Mouse (Mus musculus) stomach, embryonic 16.5 days (tissue): Measurements from ENCODE around the gene Serpina3m. TPM values are rescaled to one million over a fixed set of nuclear protein-coding genes. Genes with fewer than 3 reads are reported as not detected.
"Not testable (repeated sequence)": the region's sequence is repeated elsewhere in the genome, so short reads cannot be mapped to it uniquely, and the experiment has no call there.

Source experiments
- ATAC-seq: fragments of 200-750 bp; cut with Nextera tagmentation; 2 replicates; pipeline ENCODE4 v1.8.0; 2017; ENCODE audit warnings: moderate number of reproducible peaks, moderate TSS enrichment; ENCODE audit not compliant: insufficient read depth, low FRiP score
- H3K27ac ChIP-seq: fragments of 300-500 bp; sonication (generic); 2 replicates; pipeline ENCODE4 v1.5.1; 2014; ENCODE audit warnings: low read length
- H3K27me3 ChIP-seq: fragments of 300-500 bp; sonication (generic); 2 replicates; pipeline ENCODE4 v1.6.1; 2014; ENCODE audit warnings: low read length, control low read depth, mixed read lengths; ENCODE audit not compliant: control insufficient read depth, insufficient read depth
- H3K36me3 ChIP-seq: fragments of 300-500 bp; sonication (generic); 2 replicates; pipeline ENCODE4 v1.6.1; 2014; ENCODE audit warnings: low read length; ENCODE audit not compliant: control insufficient read depth, insufficient read depth
- H3K4me1 ChIP-seq: fragments of 300-500 bp; sonication (generic); 2 replicates; pipeline ENCODE4 v1.6.1; 2014; ENCODE audit warnings: low read length, control low read depth, mixed read lengths; ENCODE audit not compliant: control insufficient read depth, insufficient read depth
- H3K4me2 ChIP-seq: fragments of 300-500 bp; sonication (generic); 2 replicates; pipeline ENCODE4 v1.6.1; 2014; ENCODE audit warnings: low read depth, low read length, mixed read lengths
- H3K4me3 ChIP-seq: fragments of 300-500 bp; sonication (generic); replicated peaks from 2 replicates; pipeline ENCODE4 v1.5.1; 2014; ENCODE audit warnings: mild to moderate bottlenecking, low read length
- H3K9ac ChIP-seq: fragments of 300-500 bp; sonication (generic); 2 replicates; pipeline ENCODE4 v1.6.1; 2014; ENCODE audit warnings: low read length
- H3K9me3 ChIP-seq: fragments of 300-500 bp; sonication (generic); replicated peaks from 2 replicates; pipeline ENCODE4 v1.6.1; 2016; ENCODE audit warnings: low read length, control low read depth; ENCODE audit not compliant: control insufficient read depth
- WGBS: fragments of 180-500 bp; shearing (Covaris S2); extraction: QIAGEN DNeasy Blood & Tissue Kit; methylation state at CpG from one replicate; pipeline ENCODE4 v1.1.7; 2014; 5-methylcytosine and 5-hydroxymethylcytosine counted together
- polyA plus RNA-seq: library from polyadenylated mRNA; unstranded; fragments of >200 nt; fragmentation: Nextera tagmentation; extraction: Ambion mirVana; gene quantifications from 2 replicates; pipeline ENCODE4 v1.2.1, GENCODE M21; 2015

Serpina3m gene
- polyA plus RNA-seq: not detected in 2 replicates

DNA sequence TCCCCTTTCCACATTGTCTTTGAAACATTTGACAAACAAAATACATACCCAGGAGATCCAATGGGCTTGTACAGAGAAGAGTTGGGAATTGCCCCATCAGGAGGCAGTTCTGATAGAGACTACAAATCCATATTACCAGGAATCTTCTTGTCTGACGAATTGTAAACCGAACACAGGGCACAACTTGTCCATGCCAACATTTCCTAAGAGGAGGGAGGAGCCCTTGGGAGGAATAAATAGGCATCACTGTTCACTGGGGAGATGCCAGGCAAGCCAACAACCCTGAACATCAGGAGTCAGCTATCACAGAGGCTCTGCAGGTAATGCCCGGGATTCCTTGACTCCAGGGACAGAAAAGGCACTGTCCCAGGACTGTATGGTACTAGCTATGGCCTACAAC is at the start of gene Serpina3m, which contains the start of gene Serpina3k:
TSS of gene Serpina3m (plus strand) at position 261 of the 400 bp plus-strand sequence.
TSS of gene Serpina3k (plus strand) at position 261 of the 400 bp plus-strand sequence.
- ATAC-seq, H3K36me3 ChIP-seq, H3K4me2 ChIP-seq, H3K9ac ChIP-seq, H3K9me3 ChIP-seq, H3K4me1 ChIP-seq, H3K4me3 ChIP-seq, H3K27me3 ChIP-seq, H3K27ac ChIP-seq: not testable (repeated sequence)
- 76% methylated on average over 3 of the region's 3 CpGs for WGBS

DNA sequence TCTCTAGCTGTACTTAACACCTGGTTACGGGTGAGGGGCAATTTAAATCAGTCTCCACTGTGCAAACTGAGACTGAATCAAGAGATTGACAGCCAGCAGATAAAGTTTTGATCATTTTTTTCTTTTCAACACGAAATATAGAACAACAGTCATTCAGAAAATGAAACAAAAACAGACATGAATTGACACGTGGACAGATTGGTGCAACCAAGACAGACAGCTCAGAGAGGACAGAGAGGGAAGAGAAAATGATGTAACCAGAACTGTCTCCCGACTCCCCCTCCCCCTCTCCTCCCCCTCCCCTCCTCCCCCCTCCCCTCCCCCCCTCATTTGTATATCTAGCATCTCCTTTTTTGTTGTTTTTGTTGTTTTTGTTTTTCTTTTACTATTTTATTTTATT is 48.4 kb upstream of the Serpina3m start:
- WGBS: 36% methylated on average over 4 of the region's 4 CpGs
- no peak for ATAC-seq
- Histone ChIP-seq H3K27ac (no peak overlapping the region), H3K9ac (no peak overlapping the region), H3K36me3 (no peaks in the 10 kb centered on the region), H3K9me3 (no peaks in the 10 kb centered on the region), H3K4me2 (no peak overlapping the region), H3K4me1 (no peaks in the 10 kb centered on the region), H3K4me3 (no peak overlapping the region), H3K27me3 (no peaks in the 10 kb centered on the region)

DNA sequence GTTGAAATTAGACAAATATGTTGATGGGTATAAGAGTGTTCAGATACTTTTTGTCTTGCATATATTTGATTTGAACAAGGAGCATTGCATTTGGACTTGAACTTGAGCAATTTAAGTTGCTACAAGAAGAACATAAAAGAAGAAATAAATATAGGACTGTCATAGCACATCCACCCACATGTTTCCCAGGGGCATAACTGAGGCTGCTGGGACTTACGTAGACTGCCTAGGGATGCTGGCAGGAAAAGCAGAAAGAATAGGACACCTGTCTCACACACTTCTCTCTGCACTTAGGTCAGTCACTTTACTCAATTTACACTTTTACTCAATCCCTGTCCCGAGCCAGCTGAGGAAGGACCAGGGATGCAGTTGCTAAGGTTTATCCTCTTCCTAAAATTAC is 44.3 kb upstream of the Serpina3m start:
- H3K9ac ChIP-seq: no peak overlapping the region
- no peak overlapping the region for H3K4me3 ChIP-seq
- no peak for ATAC-seq

DNA sequence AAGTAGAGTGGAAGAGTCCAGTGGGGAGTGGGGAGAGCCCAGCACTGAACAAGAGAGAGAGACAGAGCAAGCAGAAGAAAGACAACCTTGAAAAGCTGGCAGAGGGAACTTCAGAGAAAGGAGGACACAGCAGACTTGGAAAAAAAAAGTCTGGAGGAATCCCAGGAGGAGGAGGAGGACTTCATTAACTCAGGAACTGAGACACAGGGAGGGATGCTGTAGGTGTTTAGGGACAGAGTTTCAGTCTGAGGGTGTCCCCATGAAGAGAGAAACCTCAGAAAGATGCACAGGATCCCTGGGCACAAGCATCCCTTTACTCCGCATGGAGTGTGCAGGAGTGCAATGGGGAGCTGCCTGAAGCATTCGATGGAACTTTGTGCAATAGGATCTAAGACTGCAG is 40.2 kb upstream of the Serpina3m start:
- no peaks in the 10 kb centered on the region for H3K9me3 ChIP-seq
- no peaks in the 10 kb centered on the region for H3K27me3 ChIP-seq
- 84% methylated on average over 2 of the region's 2 CpGs for WGBS
- no peaks in the 10 kb centered on the region for H3K36me3 ChIP-seq
- no peak overlapping the region for H3K9ac ChIP-seq
- no peaks in the 10 kb centered on the region for H3K4me1 ChIP-seq
- H3K27ac ChIP-seq: no peak overlapping the region
- no peak overlapping the region for H3K4me2 ChIP-seq
- ATAC-seq: no peak
- no peak overlapping the region for H3K4me3 ChIP-seq

More for the DNA sequence above, 44.3 kb upstream of the Serpina3m start:
- WGBS: 81% methylated on average over 2 of the region's 2 CpGs
- no peaks in the 10 kb centered on the region for H3K4me1 ChIP-seq
- H3K36me3 ChIP-seq: no peaks in the 10 kb centered on the region
- H3K9me3 ChIP-seq: no peaks in the 10 kb centered on the region
- H3K4me2 ChIP-seq: no peak overlapping the region
- no peak overlapping the region for H3K27ac ChIP-seq
- H3K27me3 ChIP-seq: no peaks in the 10 kb centered on the region

DNA sequence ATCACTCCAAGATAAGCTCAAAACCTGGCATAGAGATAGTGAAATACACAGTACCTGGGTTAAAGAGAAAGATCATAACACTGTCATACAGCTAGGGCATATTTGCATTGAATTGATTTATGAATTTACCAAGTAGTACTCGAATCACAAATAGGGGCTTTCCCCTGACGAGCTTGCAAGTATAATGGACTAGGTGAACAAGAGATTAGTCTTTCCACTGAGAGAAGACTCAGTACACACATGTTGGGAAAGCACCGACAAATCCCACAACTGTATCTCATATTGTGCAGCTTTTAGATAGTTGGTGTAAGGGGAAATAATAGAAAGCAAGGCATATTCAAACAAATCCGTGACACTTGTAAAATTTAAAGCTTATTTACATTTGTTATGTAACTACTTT is 32.3 kb upstream of the Serpina3m start:
- Histone ChIP-seq H3K27me3 (no peaks in the 10 kb centered on the region), H3K36me3 (no peaks in the 10 kb centered on the region), H3K27ac (no peak overlapping the region), H3K9ac (no peak overlapping the region), H3K4me3 (no peak overlapping the region), H3K4me2 (no peak overlapping the region), H3K4me1 (no peaks in the 10 kb centered on the region), H3K9me3 (no peaks in the 10 kb centered on the region)
- no peak for ATAC-seq
- 60% methylated on average over 4 of the region's 4 CpGs for WGBS

- 81% methylated on average over 1 of the region's 1 CpGs for WGBS
- no peaks in the 10 kb centered on the region for H3K9me3 ChIP-seq
Measured at GRCm38 (mm10) chr12:104314253-104314652, 24.0 kb upstream of the Serpina3m start, which contains the start of gene Serpina3j. Gene Serpina3j, plus strand, starts transcription at chr12:104314553.

DNA sequence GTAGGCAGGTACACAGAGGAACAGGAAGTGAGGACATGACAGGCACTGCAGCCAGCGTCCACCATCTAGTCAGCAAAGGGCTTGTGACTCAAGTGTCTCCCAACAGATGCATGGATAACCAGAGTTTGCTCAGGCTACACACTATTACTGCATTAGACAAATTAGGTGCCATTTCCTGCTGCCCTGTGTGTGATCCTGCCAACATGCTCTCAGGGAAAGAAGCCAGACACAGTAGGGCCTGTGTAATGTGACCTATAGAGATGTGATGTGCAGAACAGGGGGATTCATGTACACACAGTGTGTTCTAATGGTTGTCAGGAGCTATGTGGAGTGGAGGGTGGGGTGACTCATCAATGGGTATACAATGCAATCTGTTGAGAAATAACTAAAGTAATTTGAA is 15.8 kb upstream of the Serpina3m start:
- H3K9ac ChIP-seq: no peak overlapping the region
- no peaks in the 10 kb centered on the region for H3K27me3 ChIP-seq
- no peak overlapping the region for H3K27ac ChIP-seq
- 70% methylated on average over 1 of the region's 1 CpGs for WGBS
- no peaks in the 10 kb centered on the region for H3K4me1 ChIP-seq
- H3K4me2 ChIP-seq: no peak overlapping the region
- ATAC-seq: no peak
- H3K36me3 ChIP-seq: no peaks in the 10 kb centered on the region
- no peak overlapping the region for H3K4me3 ChIP-seq
- no peaks in the 10 kb centered on the region for H3K9me3 ChIP-seq

More at GRCm38 (mm10) chr12:104314253-104314652, 24.0 kb upstream of the Serpina3m start, which contains the start of gene Serpina3j:
- H3K36me3 ChIP-seq: no peaks in the 10 kb centered on the region
- ATAC-seq: no peak
- H3K27me3 ChIP-seq: no peaks in the 10 kb centered on the region
- no peak within 1 kb of the TSS for H3K9ac ChIP-seq
- H3K4me1 ChIP-seq: no peaks in the 10 kb centered on the region
- H3K27ac ChIP-seq: no peak within 1 kb of the TSS
- no peak within 1 kb of the TSS for H3K4me2 ChIP-seq
- no peak within 1 kb of the TSS for H3K4me3 ChIP-seq

DNA sequence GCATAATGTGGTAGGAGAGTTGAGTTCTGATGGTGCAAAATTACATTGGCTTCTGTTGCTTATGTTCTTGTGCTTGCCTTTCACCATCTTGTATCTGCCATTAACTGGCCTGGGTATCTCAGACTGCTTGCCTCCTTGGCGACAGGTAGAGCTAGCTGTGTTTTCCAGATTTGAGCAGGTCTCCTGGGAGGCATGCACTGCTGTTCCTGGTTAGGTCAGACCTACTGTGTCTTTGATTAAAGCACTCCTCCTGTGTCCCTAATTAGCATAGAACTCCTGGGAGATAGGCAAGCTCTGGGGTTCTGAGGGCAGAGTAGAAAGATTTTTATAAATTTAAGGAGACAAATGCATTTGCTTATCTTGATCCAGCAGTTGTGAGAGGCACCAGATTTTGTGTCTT is 6.6 kb upstream of the Serpina3m start:
- ATAC-seq: no peak
- no peak overlapping the region for H3K9ac ChIP-seq
- no peaks in the 10 kb centered on the region for H3K9me3 ChIP-seq
- no peaks in the 10 kb centered on the region for H3K36me3 ChIP-seq
- no peaks in the 10 kb centered on the region for H3K4me1 ChIP-seq
- H3K4me2 ChIP-seq: no peak overlapping the region
- H3K27me3 ChIP-seq: no peaks in the 10 kb centered on the region
- no peak overlapping the region for H3K27ac ChIP-seq
- WGBS: 57% methylated on average over 1 of the region's 1 CpGs
- H3K4me3 ChIP-seq: no peak overlapping the region

- H3K4me3 ChIP-seq, H3K4me2 ChIP-seq, H3K9me3 ChIP-seq, H3K9ac ChIP-seq, H3K27me3 ChIP-seq, H3K27ac ChIP-seq, ATAC-seq, H3K36me3 ChIP-seq, H3K4me1 ChIP-seq: not testable (repeated sequence)
Measured at GRCm38 (mm10) chr12:104336873-104337272, 1.4 kb upstream of the Serpina3m start.

DNA sequence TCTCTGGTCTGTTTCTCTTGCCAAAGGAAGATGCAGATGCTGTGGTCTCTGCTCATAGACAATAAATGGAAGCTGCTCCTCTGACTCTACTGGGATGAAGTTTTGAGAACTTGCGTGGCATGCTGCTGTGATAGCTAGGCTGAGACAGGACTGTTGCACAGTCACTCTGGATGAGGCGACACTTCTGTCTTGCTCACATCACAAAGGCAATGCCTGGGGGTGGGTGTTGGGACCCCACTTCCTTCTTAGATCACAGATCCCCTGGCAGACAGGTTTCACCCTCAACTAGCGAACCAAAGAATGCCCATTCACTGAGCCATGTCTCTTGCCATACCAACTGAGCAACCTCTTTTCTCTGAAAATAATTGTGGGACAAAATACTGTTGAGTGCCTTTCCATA is 419 bp downstream of the Serpina3m start:
- WGBS: 89% methylated on average over 3 of the region's 3 CpGs

More for the DNA sequence above, 419 bp downstream of the Serpina3m start:
- H3K9me3 ChIP-seq: no peaks in the 10 kb centered on the region
- no peak overlapping the region for H3K4me3 ChIP-seq
- no peaks in the 10 kb centered on the region for H3K4me1 ChIP-seq
- H3K27me3 ChIP-seq: no peaks in the 10 kb centered on the region
- H3K36me3 ChIP-seq: no peaks in the 10 kb centered on the region
- H3K4me2 ChIP-seq: no peak overlapping the region
- no peak for ATAC-seq
- no peak overlapping the region for H3K27ac ChIP-seq
- no peak overlapping the region for H3K9ac ChIP-seq
